Mouse (Mus musculus) forebrain, embryonic 12.5 days (tissue): ENCODE measurements at regions not wholly inside any gene's neighbourhood (a gene's known extent, or its start where the extent isn't known, plus 50 kb on each side); places are given as distances from the start of the nearest gene placed in this dataset.

ENCODE experiments used
- ATAC-seq: fragments of 200-750 bp; cut with Nextera tagmentation; 2 replicates; pipeline ENCODE4 v1.8.0; 2017; ENCODE audit warnings: moderate TSS enrichment; ENCODE audit not compliant: low FRiP score
- H3K27ac ChIP-seq: fragments of 300-500 bp; sonication (generic); 2 replicates; pipeline ENCODE4 v1.5.1; 2016; ENCODE audit warnings: mild to moderate bottlenecking
- H3K27me3 ChIP-seq: fragments of 300-500 bp; sonication (generic); 2 replicates; pipeline ENCODE4 v1.6.1; 2016; ENCODE audit warnings: mild to moderate bottlenecking
- H3K36me3 ChIP-seq: fragments of 300-500 bp; sonication (generic); replicated peaks from 2 replicates; pipeline ENCODE4 v1.6.1; 2016; ENCODE audit warnings: mild to moderate bottlenecking
- H3K4me1 ChIP-seq: fragments of 300-500 bp; sonication (generic); 2 replicates; pipeline ENCODE4 v1.6.1; 2016
- H3K4me2 ChIP-seq: fragments of 300-500 bp; sonication (generic); 2 replicates; pipeline ENCODE4 v1.6.1; 2016; ENCODE audit warnings: mild to moderate bottlenecking, moderate library complexity
- H3K4me3 ChIP-seq: fragments of 300-500 bp; sonication (generic); replicated peaks from 2 replicates; pipeline ENCODE4 v1.5.1; 2016; ENCODE audit warnings: mild to moderate bottlenecking
- H3K9ac ChIP-seq: fragments of 300-500 bp; sonication (generic); 2 replicates; pipeline ENCODE4 v1.6.1; 2016; ENCODE audit warnings: mild to moderate bottlenecking
- H3K9me3 ChIP-seq: fragments of 300-500 bp; sonication (generic); 2 replicates; pipeline ENCODE4 v1.6.1; 2016
- WGBS: fragments of 180-500 bp; shearing (Covaris S2); methylation state at CpG from one replicate; pipeline ENCODE4 v1.1.7; 2016; 5-methylcytosine and 5-hydroxymethylcytosine counted together

DNA sequence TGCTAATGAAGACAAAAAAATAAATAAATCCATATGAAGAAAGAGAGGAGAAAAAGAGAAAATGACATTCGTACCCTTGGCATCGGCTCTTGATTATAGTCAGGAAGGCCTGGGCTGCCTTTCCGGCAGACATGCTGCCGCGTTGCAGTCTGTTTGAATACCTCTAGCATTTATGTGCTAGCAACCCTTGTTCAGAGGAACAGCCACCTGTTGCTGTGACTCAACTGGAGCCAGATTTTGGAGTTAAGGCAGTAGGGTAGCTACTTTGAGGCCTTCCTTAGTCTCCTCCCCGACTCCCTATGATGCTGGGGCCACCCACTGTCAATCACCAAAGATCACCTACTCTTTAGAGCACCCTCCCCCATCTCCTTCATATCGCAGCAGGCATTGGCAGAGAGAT, 148.5 kb upstream of the Cops8 start:
- Histone ChIP-seq H3K4me1 (peaks cover 31% of the 10 kb centered on the region), H3K4me3 (no peak overlapping the region), H3K4me2 (no peak overlapping the region), H3K36me3 (no peaks in the 10 kb centered on the region), H3K27ac (no peak overlapping the region), H3K9ac (no peak overlapping the region), H3K27me3 (peaks cover 8% of the 10 kb centered on the region), H3K9me3 (no peaks in the 10 kb centered on the region)
- no peak for ATAC-seq
- WGBS = 69% methylated on average over 7 of the region's 7 CpGs

DNA sequence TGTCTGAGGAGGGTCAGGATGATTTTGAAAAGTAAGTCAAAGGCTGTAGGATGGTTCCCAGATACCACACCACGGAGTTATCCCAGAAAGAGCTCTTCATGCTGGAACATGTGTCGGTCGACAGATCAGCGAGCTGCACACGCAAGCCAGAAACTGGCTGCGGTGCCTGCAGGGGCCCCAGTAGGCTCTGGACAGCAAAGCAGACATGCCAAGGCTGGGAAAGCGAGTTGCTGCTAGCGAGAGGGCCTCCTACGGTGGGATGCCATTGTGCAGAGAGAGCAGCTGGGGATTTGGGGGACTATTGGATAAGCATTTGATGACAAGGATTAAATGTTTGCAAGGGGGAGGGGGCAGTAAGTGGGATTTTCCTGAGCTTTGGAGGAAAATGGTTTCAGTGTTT, 145.4 kb upstream of the Cops8 start:
- 3% methylated on average over 9 of the region's 9 CpGs for WGBS
- H3K4me3 ChIP-seq = no peak overlapping the region
- peaks cover 30% of the 10 kb centered on the region for H3K4me1 ChIP-seq
- H3K27ac ChIP-seq = peak overlapping the region; percentile 59; the same call in 1 of the 2 replicates
- H3K9ac ChIP-seq = no peak overlapping the region; the same call in 1 of the 2 replicates
- peak overlapping the region; percentile 32 for H3K4me2 ChIP-seq
- no peaks in the 10 kb centered on the region for H3K9me3 ChIP-seq
- H3K27me3 ChIP-seq = peaks cover 9% of the 10 kb centered on the region
- ATAC-seq = peak; percentile 70
- no peaks in the 10 kb centered on the region for H3K36me3 ChIP-seq

GRCm38 (mm10) chr1:90458176-90458575, 144.6 kb upstream of the Cops8 start:
- Histone ChIP-seq H3K36me3 (no peaks in the 10 kb centered on the region), H3K27me3 (peaks cover 9% of the 10 kb centered on the region), H3K4me3 (no peak overlapping the region), H3K4me1 (peaks cover 30% of the 10 kb centered on the region), H3K27ac (no peak overlapping the region), H3K9ac (no peak overlapping the region), H3K4me2 (no peak overlapping the region), H3K9me3 (no peaks in the 10 kb centered on the region)
- 34% methylated on average over 8 of the region's 8 CpGs for WGBS
- no peak for ATAC-seq

DNA sequence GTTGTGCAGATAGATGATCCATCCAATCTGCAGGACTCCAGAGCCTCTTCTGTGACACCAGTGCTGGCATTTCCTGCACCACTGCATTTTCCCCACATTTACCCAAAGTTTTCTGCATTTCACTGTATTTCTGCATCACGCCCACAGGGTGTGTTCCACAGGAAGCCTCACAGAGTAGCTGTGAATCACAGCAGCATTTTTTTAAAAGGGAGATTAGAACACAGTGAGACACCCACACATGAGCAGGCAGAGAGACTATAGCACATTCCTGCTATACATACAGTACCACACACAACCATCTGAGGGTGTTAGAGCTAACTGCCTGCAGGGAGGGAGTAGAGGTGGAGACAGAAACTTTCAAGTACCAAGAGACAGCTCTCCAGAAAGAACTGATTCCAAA, 141.1 kb upstream of the Cops8 start:
- Histone ChIP-seq H3K27ac (no peak overlapping the region), H3K4me2 (no peak overlapping the region), H3K36me3 (no peaks in the 10 kb centered on the region), H3K4me3 (no peak overlapping the region), H3K9ac (no peak overlapping the region), H3K9me3 (no peaks in the 10 kb centered on the region), H3K4me1 (peaks cover 17% of the 10 kb centered on the region), H3K27me3 (peaks cover 4% of the 10 kb centered on the region)
- 100% methylated on average over 1 of the region's 1 CpGs for WGBS
- no peak for ATAC-seq

DNA sequence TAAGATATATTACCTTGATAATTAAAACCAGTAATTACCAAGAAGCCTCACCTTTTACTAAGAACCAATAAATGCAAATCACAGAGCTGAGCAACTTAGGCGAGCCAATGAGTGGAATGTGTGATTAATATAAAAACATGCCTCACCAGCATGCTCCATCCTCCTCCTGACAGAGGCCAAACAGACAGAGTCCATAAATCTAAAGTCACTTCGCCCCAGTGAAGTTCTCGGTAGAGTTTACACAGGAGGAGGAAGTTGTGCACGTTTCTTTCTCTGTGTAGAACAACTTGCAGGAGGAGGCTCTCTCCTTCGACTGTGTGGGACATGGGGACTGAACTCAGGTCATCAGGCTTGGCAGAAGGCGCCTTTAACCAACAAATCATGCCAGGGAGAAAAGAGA, 139.5 kb upstream of the Cops8 start:
- no peak overlapping the region for H3K4me3 ChIP-seq
- H3K36me3 ChIP-seq = no peaks in the 10 kb centered on the region
- H3K4me2 ChIP-seq = no peak overlapping the region
- H3K4me1 ChIP-seq = peaks cover 11% of the 10 kb centered on the region
- no peak overlapping the region for H3K27ac ChIP-seq
- no peak for ATAC-seq
- WGBS = 89% methylated on average over 6 of the region's 6 CpGs
- H3K9me3 ChIP-seq = no peaks in the 10 kb centered on the region
- H3K27me3 ChIP-seq = peaks cover 4% of the 10 kb centered on the region
- no peak overlapping the region for H3K9ac ChIP-seq

DNA sequence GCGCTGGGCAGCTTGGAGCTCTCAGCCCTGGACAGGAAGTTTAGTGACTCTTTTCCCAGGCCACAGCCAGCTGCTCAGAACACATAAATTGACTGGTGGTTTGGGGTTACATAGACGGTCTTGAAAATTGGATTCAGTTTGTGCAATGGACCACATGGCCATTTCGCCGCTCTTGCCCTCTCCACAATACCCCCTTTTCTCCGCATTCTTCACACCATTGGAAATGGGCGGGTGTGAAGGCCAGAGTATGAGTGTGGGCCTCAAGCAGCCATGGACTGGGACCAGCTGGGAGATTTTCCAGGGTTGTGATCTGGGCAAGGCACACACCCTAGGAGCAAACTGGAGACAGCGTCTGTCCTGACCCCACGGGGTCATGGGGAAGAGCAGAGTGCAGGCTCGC, 135.1 kb upstream of the Cops8 start:
- WGBS = 54% methylated on average over 9 of the region's 9 CpGs
- no peaks in the 10 kb centered on the region for H3K9me3 ChIP-seq
- no peak overlapping the region for H3K4me3 ChIP-seq
- no peak overlapping the region for H3K9ac ChIP-seq
- peak; percentile 51; the same call in 1 of the 2 replicates for ATAC-seq
- no peaks in the 10 kb centered on the region for H3K27me3 ChIP-seq
- H3K4me2 ChIP-seq = no peak overlapping the region
- H3K36me3 ChIP-seq = no peaks in the 10 kb centered on the region
- no peak overlapping the region for H3K27ac ChIP-seq
- peaks cover 14% of the 10 kb centered on the region for H3K4me1 ChIP-seq

- Histone ChIP-seq H3K36me3 (no peaks in the 10 kb centered on the region), H3K4me3 (no peak overlapping the region), H3K9me3 (no peaks in the 10 kb centered on the region), H3K4me2 (no peak overlapping the region), H3K4me1 (peaks cover 32% of the 10 kb centered on the region), H3K27ac (no peak overlapping the region), H3K9ac (no peak overlapping the region), H3K27me3 (no peaks in the 10 kb centered on the region)
- ATAC-seq = no peak
- 76% methylated on average over 10 of the region's 10 CpGs for WGBS
Measured at GRCm38 (mm10) chr1:90470996-90471395, 131.8 kb upstream of the Cops8 start.

GRCm38 (mm10) chr1:90471806-90472205, 131.0 kb upstream of the Cops8 start:
- Histone ChIP-seq H3K9ac (no peak overlapping the region), H3K9me3 (no peaks in the 10 kb centered on the region), H3K36me3 (no peaks in the 10 kb centered on the region), H3K4me2 (no peak overlapping the region), H3K4me3 (no peak overlapping the region), H3K27me3 (no peaks in the 10 kb centered on the region), H3K27ac (no peak overlapping the region), H3K4me1 (peaks cover 39% of the 10 kb centered on the region)
- no peak for ATAC-seq
- WGBS = 91% methylated on average over 13 of the region's 13 CpGs

DNA sequence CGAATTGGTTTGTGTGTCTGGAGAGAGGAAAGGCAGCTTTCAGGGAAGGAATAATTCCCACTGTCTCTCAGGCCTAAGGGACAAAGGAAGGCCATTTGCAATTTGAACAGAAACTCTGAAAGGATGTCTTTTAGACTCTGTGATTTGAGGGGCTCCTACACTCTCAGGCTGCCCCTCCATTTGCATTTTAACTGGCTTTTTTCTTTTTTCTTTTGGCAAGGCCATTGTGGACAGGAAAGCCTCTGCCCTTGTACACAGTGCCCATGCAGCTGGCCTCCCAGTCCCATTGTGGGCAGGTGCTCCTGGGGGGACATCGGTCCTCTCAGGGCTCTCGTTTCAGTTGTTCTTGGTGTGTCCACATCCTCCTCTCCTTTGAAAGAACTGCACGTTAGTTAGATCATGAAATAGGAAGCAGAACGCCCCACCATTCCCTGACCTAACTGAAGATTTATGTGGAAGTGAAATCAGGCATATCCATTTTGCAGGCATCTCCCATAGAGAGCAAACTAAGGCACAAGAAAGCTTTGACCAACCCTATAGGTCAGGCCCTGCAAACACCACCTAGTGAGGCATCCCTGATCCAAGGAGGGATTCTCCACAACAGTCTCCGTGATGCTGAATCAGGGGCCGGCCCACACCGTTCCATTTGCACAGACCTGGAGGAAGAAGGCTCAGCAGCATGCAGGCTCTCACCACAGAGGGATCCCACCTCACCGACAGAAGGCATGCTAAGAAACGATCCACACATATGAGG, 127.5 kb upstream of the Cops8 start:
- no peaks in the 10 kb centered on the region for H3K27me3 ChIP-seq
- ATAC-seq = peak; percentile 85
- no peaks in the 10 kb centered on the region for H3K36me3 ChIP-seq
- no peak overlapping the region for H3K4me2 ChIP-seq
- no peak overlapping the region for H3K9ac ChIP-seq
- H3K9me3 ChIP-seq = no peaks in the 10 kb centered on the region
- 42% methylated on average over 10 of the region's 10 CpGs for WGBS
- no peak overlapping the region for H3K4me3 ChIP-seq
- peak overlapping the region; percentile 78 for H3K27ac ChIP-seq
- H3K4me1 ChIP-seq = peaks cover 40% of the 10 kb centered on the region

GRCm38 (mm10) chr1:90476556-90477243, 126.1 kb upstream of the Cops8 start:
- ATAC-seq = no peak
- 45% methylated on average over 9 of the region's 9 CpGs for WGBS
- Histone ChIP-seq H3K27me3 (no peaks in the 10 kb centered on the region), H3K27ac (0 out of 2 replicates have a peak overlapping the region, but pooled peaks have one; percentile 20), H3K4me1 (peaks cover 32% of the 10 kb centered on the region), H3K9ac (no peak overlapping the region), H3K4me3 (no peak overlapping the region), H3K9me3 (no peaks in the 10 kb centered on the region), H3K4me2 (no peak overlapping the region), H3K36me3 (no peaks in the 10 kb centered on the region)

- WGBS = 88% methylated on average over 2 of the region's 2 CpGs
Measured at GRCm38 (mm10) chr1:90478839-90479238, 123.9 kb upstream of the Cops8 start.

GRCm38 (mm10) chr1:90481247-90481646, 121.5 kb upstream of the Cops8 start:
- WGBS = 94% methylated on average over 5 of the region's 5 CpGs
- Histone ChIP-seq H3K9ac (no peak overlapping the region), H3K27me3 (no peaks in the 10 kb centered on the region), H3K9me3 (no peaks in the 10 kb centered on the region), H3K36me3 (no peaks in the 10 kb centered on the region), H3K4me1 (peaks cover 12% of the 10 kb centered on the region), H3K4me3 (no peak overlapping the region), H3K27ac (no peak overlapping the region), H3K4me2 (no peak overlapping the region)
- no peak for ATAC-seq

More at GRCm38 (mm10) chr1:90478839-90479238, 123.9 kb upstream of the Cops8 start:
- no peak overlapping the region for H3K4me2 ChIP-seq
- H3K27ac ChIP-seq = no peak overlapping the region
- H3K9ac ChIP-seq = no peak overlapping the region
- no peaks in the 10 kb centered on the region for H3K27me3 ChIP-seq
- no peaks in the 10 kb centered on the region for H3K36me3 ChIP-seq
- H3K4me1 ChIP-seq = peaks cover 32% of the 10 kb centered on the region
- no peaks in the 10 kb centered on the region for H3K9me3 ChIP-seq
- H3K4me3 ChIP-seq = no peak overlapping the region
- no peak for ATAC-seq

DNA sequence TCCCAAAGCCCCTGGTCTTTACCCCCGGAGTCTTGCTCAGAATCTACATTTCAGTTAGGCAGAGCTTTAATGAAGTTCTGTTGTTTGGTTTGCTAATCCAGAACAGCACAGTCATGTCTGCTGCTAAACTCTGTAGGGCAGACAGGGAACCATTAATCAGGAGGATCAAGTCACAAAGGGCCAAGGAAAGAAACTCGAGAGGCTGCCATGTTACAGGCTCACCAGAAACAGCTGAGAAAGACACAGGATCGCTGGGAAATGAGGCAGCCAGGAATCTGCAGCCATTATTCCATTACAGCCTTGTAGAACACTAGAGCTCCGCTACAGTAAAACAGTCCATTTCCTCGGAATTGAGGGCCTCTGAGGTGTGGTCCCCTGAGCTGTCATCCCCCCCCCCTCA, 121.1 kb upstream of the Cops8 start:
- Histone ChIP-seq H3K4me1 (peaks cover 8% of the 10 kb centered on the region), H3K9ac (no peak overlapping the region), H3K4me3 (no peak overlapping the region), H3K27ac (no peak overlapping the region), H3K4me2 (no peak overlapping the region), H3K27me3 (no peaks in the 10 kb centered on the region), H3K36me3 (no peaks in the 10 kb centered on the region), H3K9me3 (no peaks in the 10 kb centered on the region)
- ATAC-seq = no peak
- WGBS = 75% methylated on average over 5 of the region's 5 CpGs
